Mouse (Mus musculus) brown adipose tissue, adult 24 weeks (tissue): Measurements from ENCODE around the gene Ascc1. TPM values are rescaled to one million over a fixed set of nuclear protein-coding genes. Genes with fewer than 3 reads are reported as not detected.

Experiments used
- polyA plus RNA-seq: library from polyadenylated mRNA; stranded (reverse); fragments of >200 nt; gene quantifications from 2 replicates; pipeline ENCODE4 v1.2.4, GENCODE M21; 2012; ENCODE audit not compliant: missing spikeins, insufficient read depth, insufficient read length

Ascc1 gene
- polyA plus RNA-seq, 1 experiment = 20.6 TPM

Other genes starting within 250 kb of the Ascc1 start
- gene Dnajb12, start 123.2 kb upstream of the Ascc1 start, polyA plus RNA-seq = 21.7 and 21.9 TPM in 2 replicates
- gene Ddit4, start 51.0 kb upstream of the Ascc1 start, polyA plus RNA-seq = 6.1 and 17.7 TPM in 2 replicates
- gene Anapc16, start 330 bp downstream of the Ascc1 start, polyA plus RNA-seq = 59.1 and 60.8 TPM in 2 replicates
- 1.7 and 2.2 TPM in 2 replicates for gene Spock2, start 103.4 kb downstream of the Ascc1 start, polyA plus RNA-seq
- not detected in 2 replicates for gene Chst3, start 216.5 kb downstream of the Ascc1 start, polyA plus RNA-seq